Mouse (Mus musculus) kidney, postnatal 0 days (tissue): ENCODE data around the gene L3mbtl1. TPM values are rescaled to one million over a fixed set of nuclear protein-coding genes. Genes with fewer than 3 reads are reported as not detected.

ENCODE experiments used
- ATAC-seq: fragments of 200-750 bp; cut with Nextera tagmentation; replicated peaks from 2 replicates; pipeline ENCODE4 v1.8.0; 2017; ENCODE audit warnings: low read depth, moderate number of reproducible peaks, moderate TSS enrichment, moderate library complexity; ENCODE audit not compliant: low FRiP score
- DNase-seq: peaks from one replicate; pipeline ENCODE4 v3.0.0-alpha.2; 2016; ENCODE audit warnings: low spot score
- H3K27ac ChIP-seq: fragments of 300-500 bp; sonication (generic); 2 replicates; pipeline ENCODE4 v1.5.1; 2014; ENCODE audit warnings: mild to moderate bottlenecking
- H3K27me3 ChIP-seq: fragments of 300-500 bp; sonication (generic); 2 replicates; pipeline ENCODE4 v1.6.1; 2014; ENCODE audit warnings: low read length, mixed read lengths; ENCODE audit not compliant: insufficient read depth
- H3K36me3 ChIP-seq: fragments of 300-500 bp; sonication (generic); 2 replicates; pipeline ENCODE4 v1.6.1; 2014; ENCODE audit warnings: low read length, mixed read lengths; ENCODE audit not compliant: insufficient read depth
- H3K4me1 ChIP-seq: fragments of 300-500 bp; sonication (generic); replicated peaks from 2 replicates; pipeline ENCODE4 v1.6.1; 2014; ENCODE audit warnings: antibody characterized with exemption, low read length, mixed read lengths; ENCODE audit not compliant: insufficient read depth
- H3K4me2 ChIP-seq: fragments of 300-500 bp; sonication (generic); 2 replicates; pipeline ENCODE4 v1.6.1; 2014; ENCODE audit warnings: mild to moderate bottlenecking, low read length, moderate library complexity, mixed read lengths
- H3K4me3 ChIP-seq: fragments of 300-500 bp; sonication (generic); replicated peaks from 2 replicates; pipeline ENCODE4 v1.5.1; 2014; ENCODE audit warnings: low read depth, low read length
- H3K9ac ChIP-seq: fragments of 300-500 bp; sonication (generic); 2 replicates; pipeline ENCODE4 v1.6.1; 2014; ENCODE audit warnings: low read depth, low read length
- H3K9me3 ChIP-seq: fragments of 300-500 bp; sonication (generic); replicated peaks from 2 replicates; pipeline ENCODE4 v1.6.1; 2016; ENCODE audit warnings: low read length, inconsistent platforms, mixed read lengths
- CTCF ChIP-seq: IDR thresholded peaks from 2 replicates; pipeline ENCODE4 v1.5.1; 2016; ENCODE audit warnings: antibody characterized with exemption, low read depth, mild to moderate bottlenecking, moderate library complexity
- WGBS: fragments of 180-500 bp; shearing (Covaris S2); extraction: QIAGEN DNeasy Blood & Tissue Kit; methylation state at CpG from one replicate; pipeline ENCODE4 v1.1.7; 2014; 5-methylcytosine and 5-hydroxymethylcytosine counted together
- polyA plus RNA-seq: library from polyadenylated mRNA; unstranded; fragments of >200 nt; fragmentation: Nextera tagmentation; extraction: Ambion mirVana; gene quantifications from 2 replicates; pipeline ENCODE4 v1.2.1, GENCODE M21; 2015

Gene L3mbtl1
- polyA plus RNA-seq, 1 experiment from 2014 or later = 0.12 TPM

GRCm38 (mm10) chr2:162929704-162930103 lies 13.6 kb upstream of the L3mbtl1 start:
- DNase-seq (no peak), ATAC-seq (no peak)
- no peak overlapping the region for H3K27ac ChIP-seq
- no peak overlapping the region for H3K9ac ChIP-seq
- H3K27me3 ChIP-seq = no peaks in the 10 kb centered on the region
- TF ChIP-seq CTCF = no peak
- WGBS = 53% methylated on average over 3 of the region's 3 CpGs
- H3K4me2 ChIP-seq = peak overlapping the region; percentile 91; the same call in 1 of the 2 replicates
- 0 out of 2 replicates have a peak, but pooled peaks cover 5% of the 10 kb centered on the region for H3K4me1 ChIP-seq
- H3K4me3 ChIP-seq = no peak overlapping the region
- no peaks in the 10 kb centered on the region for H3K9me3 ChIP-seq
- peaks cover 15% of the 10 kb centered on the region for H3K36me3 ChIP-seq

GRCm38 (mm10) chr2:162930516-162931122 lies 12.7 kb upstream of the L3mbtl1 start:
- H3K27ac ChIP-seq = peak overlapping the region; percentile 99
- H3K4me2 ChIP-seq = peak overlapping the region; percentile 91
- ATAC-seq (no peak; the same call in 1 of the 2 replicates), DNase-seq (peak; percentile 48)
- WGBS = under 1% methylated on average over 18 of the region's 18 CpGs
- no peaks in the 10 kb centered on the region for H3K27me3 ChIP-seq
- 0 out of 2 replicates have a peak, but pooled peaks cover 5% of the 10 kb centered on the region for H3K4me1 ChIP-seq
- peak overlapping the region; percentile 100 for H3K4me3 ChIP-seq
- no peaks in the 10 kb centered on the region for H3K9me3 ChIP-seq
- peaks cover 23% of the 10 kb centered on the region for H3K36me3 ChIP-seq
- peak overlapping the region; percentile 100; the same call in 1 of the 2 replicates for H3K9ac ChIP-seq
- no peak for TF ChIP-seq CTCF

GRCm38 (mm10) chr2:162931123-162931673 lies 12.1 kb upstream of the L3mbtl1 start, which contains the start of gene Srsf6:
TSS of gene Srsf6 (plus strand) at chr2:162931528.
- Histone ChIP-seq H3K27me3 (no peaks in the 10 kb centered on the region), H3K9ac (peak within 1 kb of the TSS; percentile 100), H3K9me3 (no peaks in the 10 kb centered on the region), H3K4me3 (peak within 1 kb of the TSS; percentile 100), H3K4me1 (0 out of 2 replicates have a peak, but pooled peaks cover 5% of the 10 kb centered on the region), H3K27ac (peak within 1 kb of the TSS; percentile 99), H3K36me3 (peaks cover 28% of the 10 kb centered on the region), H3K4me2 (peak within 1 kb of the TSS; percentile 91)
- under 1% methylated on average over 68 of the region's 68 CpGs for WGBS
- no peak for TF ChIP-seq CTCF
- peak; percentile 95 for DNase-seq
- peak; percentile 92 for ATAC-seq

- Histone ChIP-seq H3K9me3 (no peaks in the 10 kb centered on the region), H3K4me2 (peak overlapping the region; percentile 91), H3K27ac (peak overlapping the region; percentile 99), H3K36me3 (peaks cover 34% of the 10 kb centered on the region), H3K9ac (peak overlapping the region; percentile 100), H3K4me3 (peak overlapping the region; percentile 100), H3K27me3 (no peaks in the 10 kb centered on the region), H3K4me1 (0 out of 2 replicates have a peak, but pooled peaks cover 5% of the 10 kb centered on the region)
- TF ChIP-seq CTCF = no peak
- under 1% methylated on average over 59 of the region's 103 CpGs for WGBS
- ATAC-seq (peak; percentile 42), DNase-seq (peak; percentile 77)
These were observed 11.3 kb upstream of the L3mbtl1 start for GRCm38 (mm10) chr2:162931674-162932650.

- Histone ChIP-seq H3K27me3 (no peaks in the 10 kb centered on the region), H3K4me2 (peak overlapping the region; percentile 91), H3K27ac (no peak overlapping the region), H3K36me3 (peaks cover 40% of the 10 kb centered on the region), H3K4me1 (0 out of 2 replicates have a peak, but pooled peaks cover 5% of the 10 kb centered on the region), H3K9me3 (no peaks in the 10 kb centered on the region), H3K9ac (peak overlapping the region; percentile 100; the same call in 1 of the 2 replicates), H3K4me3 (peak overlapping the region; percentile 100)
- TF ChIP-seq CTCF = no peak
- ATAC-seq (no peak), DNase-seq (no peak)
- 35% methylated on average over 4 of the region's 4 CpGs for WGBS
These were observed 10.6 kb upstream of the L3mbtl1 start for GRCm38 (mm10) chr2:162932706-162933105.

GRCm38 (mm10) chr2:162934421-162934820 lies 8.9 kb upstream of the L3mbtl1 start:
- TF ChIP-seq CTCF = no peak
- Histone ChIP-seq H3K36me3 (peaks cover 53% of the 10 kb centered on the region), H3K27me3 (no peaks in the 10 kb centered on the region), H3K4me3 (no peak overlapping the region), H3K4me2 (no peak overlapping the region), H3K9ac (no peak overlapping the region), H3K27ac (no peak overlapping the region), H3K4me1 (0 out of 2 replicates have a peak, but pooled peaks cover 5% of the 10 kb centered on the region), H3K9me3 (no peaks in the 10 kb centered on the region)
- 89% methylated on average over 19 of the region's 19 CpGs for whole genome bisulfite sequencing
- no peak for ATAC-seq
- no peak for DNase-seq
